Mouse (Mus musculus): ENCODE measurements around the gene Wtap.
"Not testable (repeated sequence)": the region's sequence is repeated elsewhere in the genome, so short reads cannot be mapped to it uniquely, and the experiment has no call there.

Wtap gene

DNA sequence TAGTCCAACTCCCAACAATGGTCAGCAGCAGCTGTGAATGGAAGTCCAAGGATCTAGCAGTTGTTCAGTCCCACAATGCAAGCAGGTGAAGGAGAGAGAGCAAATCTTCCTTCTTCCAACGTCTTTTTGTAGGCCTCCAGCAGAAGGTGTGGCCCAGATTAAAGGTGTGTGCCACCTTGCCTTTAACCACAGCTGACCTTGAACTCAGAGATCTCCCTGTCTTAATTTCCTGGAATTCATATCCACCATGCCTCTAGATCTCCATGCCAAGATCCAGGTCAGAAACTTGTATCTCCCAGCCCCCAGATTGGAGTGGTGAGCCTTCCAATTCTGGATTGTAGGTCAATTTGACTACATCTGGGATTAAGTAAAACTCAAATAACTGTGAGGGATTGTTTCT, at the start of gene Wtap:
Gene Wtap (minus strand): TSS at position 101 of the 400 bp plus-strand sequence.
- no peak for DNase-seq

DNA sequence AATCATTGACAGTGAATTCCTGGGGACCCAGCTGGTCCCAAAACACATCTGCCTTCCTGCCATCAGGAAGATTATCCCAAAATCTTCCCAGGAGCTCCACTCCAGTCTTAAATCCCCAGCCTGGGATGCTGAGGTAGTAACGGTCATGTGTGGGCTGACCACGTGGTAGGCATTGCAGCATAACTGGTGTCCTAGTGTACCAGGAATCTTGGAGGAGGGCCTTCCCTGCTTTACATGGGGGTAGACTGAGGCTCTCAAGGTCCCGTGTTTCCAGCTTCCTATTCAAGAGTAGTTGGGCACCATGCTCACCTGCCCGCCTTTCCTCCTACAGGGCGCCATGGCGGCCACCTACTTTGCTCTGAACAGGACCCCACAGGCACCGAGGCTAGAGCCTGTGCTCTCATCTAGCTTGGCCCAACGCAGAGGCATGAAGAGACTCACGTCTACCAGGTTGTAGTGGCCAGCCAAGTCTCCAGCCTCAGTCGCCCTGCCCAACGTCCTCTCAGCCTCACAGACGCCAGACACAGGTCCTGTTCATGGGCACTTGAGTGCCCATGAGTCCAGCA, 42.7 kb upstream of the Wtap start:
- DNase-seq, result not testable (repeated sequence)

DNA sequence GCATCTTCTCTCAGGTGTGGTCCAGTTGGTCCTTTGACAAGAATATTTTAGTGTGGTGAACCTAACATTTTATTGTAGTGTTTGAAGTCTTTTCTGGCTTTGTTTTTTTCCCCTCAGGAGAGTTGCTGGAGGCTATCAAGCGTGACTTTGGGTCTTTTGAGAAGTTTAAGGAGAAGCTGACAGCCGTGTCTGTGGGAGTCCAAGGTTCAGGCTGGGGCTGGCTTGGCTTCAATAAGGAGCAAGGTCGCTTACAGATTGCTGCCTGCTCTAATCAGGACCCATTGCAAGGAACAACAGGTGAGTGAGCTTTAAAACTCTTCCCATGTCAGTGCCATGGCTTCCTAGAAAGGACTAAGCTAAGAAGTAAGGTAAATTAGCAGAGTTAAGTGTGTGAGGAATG, 19.3 kb upstream of the Wtap start:
- DNase-seq, result no peak

DNA sequence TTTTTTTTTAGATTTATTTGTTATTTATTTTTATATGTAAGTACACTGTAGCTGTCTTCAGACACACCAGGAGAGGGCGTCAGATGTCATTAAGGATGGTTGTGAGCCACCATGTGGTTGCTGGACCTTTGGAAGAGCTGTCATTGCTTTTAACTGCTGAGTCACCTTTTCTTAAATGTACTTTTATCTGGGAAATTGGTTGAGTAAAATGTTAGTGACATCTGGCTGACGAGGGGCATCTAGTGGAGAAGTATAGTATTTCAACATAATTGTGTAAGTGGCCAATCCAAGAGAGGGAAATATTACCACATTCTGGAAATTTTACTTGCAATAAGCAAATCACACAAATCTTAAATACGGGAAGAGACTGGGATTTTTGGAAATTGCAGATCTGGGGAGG, 15.9 kb upstream of the Wtap start:
- DNase-seq, result peak in 1 of 2 experiments; percentile 20

DNA sequence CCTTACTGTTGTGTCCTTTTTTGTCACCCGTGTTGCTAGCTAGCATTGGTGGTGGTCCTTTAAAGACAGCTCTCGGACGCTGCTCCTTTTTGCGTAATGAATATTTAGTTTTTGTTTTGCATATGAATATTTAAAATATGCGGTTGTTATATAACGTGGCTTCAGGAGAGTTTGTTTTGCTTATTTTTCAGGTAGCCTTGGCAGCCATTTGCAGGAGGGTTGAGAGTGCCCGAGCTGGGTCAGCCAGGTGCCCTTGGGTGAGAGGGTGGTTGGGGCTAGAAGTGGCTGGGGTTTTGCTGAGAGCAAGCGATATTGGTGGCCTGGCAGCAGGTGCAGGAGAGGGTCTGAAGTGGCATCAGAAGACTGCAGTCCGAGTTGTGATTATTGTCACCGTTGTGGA, 14.6 kb upstream of the Wtap start:
- peak in 1 of 2 experiments; percentile 12 for DNase-seq

DNA sequence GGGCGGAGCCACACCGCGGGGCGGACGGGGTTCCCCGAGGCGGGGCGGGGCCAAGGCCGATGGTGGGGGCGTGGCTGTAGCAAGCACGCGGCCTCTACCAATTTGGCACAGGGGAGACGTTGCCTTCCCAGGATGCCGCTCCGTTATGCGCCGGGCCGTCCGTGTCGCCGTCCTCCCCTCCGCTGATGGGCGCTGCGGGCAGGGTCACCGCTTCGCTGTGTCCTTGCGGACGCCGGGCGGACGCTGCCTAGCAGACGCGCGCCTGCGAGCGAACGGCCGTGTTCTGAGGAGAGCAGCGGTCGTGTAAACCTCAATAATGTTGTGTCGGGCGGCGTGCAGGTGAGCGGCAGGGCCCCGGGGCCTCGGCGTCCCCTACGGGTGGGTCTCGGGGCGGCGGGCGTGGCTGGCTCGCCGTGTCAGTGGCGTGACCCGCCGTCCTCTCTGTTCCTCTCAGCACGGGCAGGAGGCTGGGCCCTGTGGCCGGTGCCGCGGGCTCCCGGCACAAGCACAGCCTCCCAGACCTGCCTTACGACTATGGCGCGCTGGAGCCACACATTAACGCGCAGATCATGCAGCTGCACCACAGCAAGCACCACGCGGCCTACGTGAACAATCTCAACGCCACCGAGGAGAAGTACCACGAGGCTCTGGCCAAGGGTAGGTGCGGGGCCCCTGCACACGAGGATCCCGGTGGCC, 13.9 kb upstream of the Wtap start:
- DNase-seq, result peak; percentile 96 to 98

DNA sequence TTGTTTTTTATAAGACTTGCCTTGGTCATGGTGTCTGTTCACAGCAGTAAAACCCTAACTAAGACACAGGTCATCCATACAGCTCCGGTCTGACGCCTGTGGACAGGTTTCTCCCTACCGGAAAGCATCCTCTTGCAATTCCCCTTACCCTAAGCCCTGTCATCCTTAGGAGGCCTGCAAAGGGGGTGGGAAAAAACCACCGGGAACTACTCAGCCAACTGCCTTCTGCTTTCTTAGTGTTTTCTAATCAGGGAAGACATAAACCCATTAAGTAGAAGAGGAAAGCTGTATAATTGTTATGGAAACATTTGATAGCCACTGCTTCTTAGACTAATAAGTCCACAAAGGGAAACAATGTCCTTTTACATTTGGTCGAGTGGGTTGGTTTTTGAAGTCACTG, 13.0 kb upstream of the Wtap start:
- no peak for DNase-seq

DNA sequence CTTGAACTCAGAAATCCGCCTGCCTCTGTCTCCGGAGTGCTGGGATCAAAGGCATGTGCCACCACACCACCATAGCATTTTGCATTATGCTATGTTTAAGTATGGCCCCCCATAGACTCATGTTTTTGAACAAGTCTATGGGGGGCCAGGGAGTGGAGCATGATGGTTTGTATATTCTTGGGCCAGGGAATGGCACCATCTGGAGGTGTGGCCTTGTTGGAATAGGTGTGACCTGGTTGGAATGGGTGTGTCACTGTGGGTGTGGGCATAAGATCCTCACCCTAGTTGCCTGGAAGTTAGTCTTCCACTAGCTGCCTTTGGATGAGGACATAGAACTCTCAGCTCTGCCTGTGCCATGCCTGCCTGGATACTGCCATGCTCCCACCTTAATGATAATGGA, 12.6 kb upstream of the Wtap start, which contains the start of gene Sod2:
Gene Sod2 (plus strand): TSS at position 301 of the 400 bp plus-strand sequence.
- DNase-seq, result not testable (repeated sequence)

DNA sequence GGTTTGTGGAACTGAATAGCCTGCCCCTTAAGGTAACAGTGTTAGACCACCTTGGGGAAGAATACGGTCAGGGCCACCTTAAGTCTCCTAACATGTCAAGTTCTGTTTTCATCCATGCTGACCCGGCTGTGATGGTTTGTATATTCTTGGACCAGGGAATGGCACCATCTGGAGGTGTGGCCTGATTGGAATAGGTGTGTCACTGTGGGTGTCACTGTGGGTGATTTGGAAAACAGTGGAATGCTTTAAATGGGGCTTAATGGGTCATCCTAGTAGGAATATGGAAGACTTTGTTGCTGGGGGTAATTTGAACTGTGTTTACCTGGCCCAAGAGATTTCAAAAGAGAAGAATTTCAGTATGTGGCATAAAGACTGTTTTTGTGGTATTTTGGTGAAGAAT, 10.5 kb upstream of the Wtap start:
- not testable (repeated sequence) for DNase-seq

DNA sequence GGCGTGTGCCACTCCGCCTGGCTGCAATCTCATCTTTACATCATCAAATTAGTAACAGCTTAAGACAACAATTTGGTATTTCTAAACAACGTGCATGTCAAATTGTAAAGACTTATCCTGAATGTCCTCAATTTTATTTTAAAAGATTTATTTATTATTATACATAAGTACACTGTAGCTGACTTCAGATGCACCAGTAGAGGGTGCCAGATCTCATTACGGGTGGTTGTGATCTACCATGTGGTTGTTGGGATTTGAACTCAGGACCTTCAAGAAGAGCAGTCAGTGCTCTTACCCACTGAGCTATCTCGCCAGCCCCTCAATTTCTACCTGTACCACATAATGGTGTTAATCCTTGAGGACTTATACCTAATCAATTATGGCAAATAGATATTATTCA, 8.3 kb upstream of the Wtap start:
- DNase-seq, result not testable (repeated sequence)

DNA sequence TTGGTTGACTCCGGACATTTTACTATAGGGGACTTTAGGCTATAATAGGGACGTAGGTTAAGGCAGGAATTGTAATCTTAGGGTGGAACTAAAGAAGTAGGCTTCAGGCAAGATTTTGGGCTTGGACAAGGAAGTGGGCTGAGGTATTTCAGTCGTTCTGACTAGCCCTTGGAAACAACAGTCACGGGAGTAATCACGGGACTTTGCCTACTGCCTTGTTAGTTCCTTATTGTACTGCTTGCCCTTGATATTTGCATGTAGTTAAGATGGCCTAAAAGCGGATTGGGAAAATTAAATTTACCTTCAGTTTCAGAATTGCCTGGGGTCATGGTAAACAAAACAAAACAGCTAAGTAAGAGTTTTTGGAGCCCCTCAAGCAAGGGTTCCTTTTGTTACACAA, 5.1 kb upstream of the Wtap start:
- no peak for DNase-seq

DNA sequence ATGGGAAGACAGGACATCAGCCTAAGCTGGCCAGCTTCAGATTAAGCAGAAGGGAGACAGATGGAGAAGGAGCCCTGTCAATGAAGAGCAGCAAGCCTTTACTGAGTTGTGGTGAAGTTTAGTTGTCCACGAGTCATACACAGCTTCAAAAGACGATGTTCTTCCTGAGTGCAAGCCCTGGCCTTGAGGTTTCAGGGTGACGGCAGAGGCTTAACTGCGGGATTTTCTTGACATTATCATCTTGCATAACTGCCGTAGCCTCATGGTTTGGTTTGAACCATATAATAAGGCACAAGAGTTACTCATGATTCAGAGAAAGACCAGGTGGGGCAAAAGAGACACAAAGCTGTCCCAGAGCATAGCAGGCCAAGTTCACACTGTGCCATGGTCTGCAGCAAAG, 3.9 kb upstream of the Wtap start:
- no peak for DNase-seq

DNA sequence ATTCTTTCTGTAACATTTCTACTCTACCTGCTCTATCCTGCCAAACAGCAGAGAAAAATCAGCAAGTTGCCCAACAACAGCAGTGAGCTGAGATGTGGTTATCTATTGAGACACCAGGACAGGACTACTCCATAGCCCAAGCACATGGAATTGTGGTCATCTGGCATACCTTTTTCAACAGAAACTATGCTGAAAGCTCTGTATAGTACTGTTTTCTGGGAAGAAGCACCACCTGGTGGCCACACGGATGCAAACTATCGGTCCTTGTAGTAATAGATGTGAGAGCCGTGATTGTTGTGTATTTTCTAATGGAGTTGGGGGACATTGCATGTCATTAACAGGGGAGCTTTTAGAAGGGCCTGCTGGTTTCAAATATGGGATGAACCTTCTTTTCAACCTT, 2.4 kb upstream of the Wtap start:
- DNase-seq, result peak; percentile 52 to 61

DNA sequence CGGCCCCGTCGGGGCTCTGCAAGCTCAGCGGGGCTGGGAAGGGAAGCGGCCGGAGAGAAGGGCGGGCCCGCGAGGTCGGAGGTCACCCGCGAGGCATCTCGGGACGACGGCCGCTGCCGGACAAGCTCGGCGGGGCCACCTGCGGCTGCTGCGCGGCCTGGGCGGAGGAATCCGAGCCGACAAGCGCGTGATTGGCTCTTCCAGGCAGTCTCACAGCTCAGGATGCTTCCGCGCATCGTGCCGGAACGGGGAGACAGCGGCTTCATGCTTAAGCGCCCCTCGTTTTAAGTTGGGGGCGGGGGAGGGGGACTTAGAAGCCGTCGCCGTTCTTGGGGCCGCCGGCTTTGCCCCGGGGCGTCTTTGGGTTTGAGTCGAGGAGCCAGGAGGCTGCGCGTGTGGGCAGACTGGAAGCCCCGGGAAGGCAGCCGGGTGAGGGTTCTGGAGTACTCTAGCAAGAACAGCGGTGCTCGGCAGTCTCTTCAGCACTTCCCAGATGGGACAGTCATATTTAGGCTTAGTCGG, 1.4 kb downstream of the Wtap start:
- peak; percentile 90 to 95 for DNase-seq

DNA sequence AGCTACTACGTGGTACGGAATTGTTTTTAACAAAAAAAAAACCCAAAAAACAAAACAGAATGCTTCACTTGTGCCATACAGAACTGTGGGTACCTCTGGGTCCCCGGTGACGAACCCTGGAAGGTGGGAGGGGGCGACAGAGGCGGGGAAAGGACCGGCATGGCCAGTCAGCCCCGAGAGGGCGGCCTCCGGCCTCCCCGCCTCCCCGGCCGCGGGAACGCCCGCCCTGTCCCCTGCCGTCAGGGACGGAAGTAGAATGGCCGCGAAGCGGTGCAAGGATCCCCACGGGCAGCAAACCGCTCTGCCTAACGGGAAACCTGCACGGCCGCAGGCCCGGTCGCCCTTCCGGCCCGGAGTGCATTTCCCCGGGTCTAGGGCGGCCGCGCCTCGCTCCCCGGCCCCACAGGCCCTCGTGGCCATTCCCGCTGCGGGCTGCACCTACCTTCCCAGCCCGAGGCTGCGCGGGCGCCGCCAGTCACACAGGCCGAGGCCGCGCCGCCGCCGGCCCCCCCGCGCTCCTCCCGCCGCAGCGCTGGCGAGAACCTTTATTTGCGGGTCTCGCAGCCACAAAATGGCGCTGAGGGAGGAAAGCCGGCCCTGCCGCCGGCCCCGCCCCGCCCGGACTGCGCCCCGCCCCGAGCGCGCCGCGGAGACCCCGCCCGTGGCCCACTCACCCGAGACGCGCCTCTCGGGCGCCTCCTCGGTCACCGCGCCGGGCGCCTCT, 2.2 kb downstream of the Wtap start:
- DNase-seq, result peak; percentile 89 to 91

DNA sequence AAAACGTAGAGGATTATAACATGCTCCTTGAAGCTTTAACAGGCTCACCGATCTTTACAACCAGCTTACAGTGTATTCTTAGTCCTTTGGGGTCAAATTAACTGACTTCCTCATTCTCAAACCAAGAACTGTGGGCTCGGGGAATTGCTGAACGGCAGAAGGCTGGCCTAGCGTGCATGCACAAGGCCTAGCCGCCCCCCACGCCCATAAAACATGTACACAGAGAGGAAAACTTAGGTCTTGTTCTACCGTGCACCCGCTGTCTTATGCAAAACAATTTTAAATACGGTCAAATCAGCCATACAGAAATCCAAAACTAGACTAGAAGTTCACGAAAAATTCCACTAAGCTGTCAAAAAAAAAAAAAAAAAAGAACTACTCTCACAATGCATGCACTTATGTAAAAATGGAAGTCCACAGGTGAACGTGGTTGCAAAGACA, 2.8 kb downstream of the Wtap start:
- peak; percentile 32 to 53 for DNase-seq

DNA sequence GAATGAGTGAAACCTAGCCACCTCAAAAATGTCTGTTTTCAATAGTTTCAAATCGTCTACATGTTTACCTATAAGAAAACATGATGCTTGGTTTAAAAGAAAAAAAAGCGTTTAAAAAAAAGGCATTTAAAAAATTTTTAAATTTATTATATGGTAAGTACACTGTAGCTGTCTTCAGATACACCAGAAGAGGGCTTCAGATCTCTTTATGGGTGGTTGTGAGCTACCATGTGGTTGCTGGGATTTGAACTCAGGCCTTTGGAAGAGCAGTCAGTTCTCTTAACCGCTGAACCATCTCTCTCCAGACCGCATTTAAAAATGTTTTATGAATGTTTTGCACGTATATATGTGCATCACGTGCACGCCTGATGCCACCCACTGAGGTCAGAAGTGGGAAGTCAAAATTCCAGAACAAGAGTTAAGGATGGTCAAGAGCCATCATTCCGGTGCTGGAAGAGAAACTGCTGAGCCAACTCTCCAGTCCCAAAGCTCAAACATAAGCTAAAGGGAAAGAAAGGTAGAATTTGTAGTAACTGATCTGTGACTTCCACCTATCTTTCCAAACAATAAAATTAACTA, 3.3 kb downstream of the Wtap start:
- no peak for DNase-seq

DNA sequence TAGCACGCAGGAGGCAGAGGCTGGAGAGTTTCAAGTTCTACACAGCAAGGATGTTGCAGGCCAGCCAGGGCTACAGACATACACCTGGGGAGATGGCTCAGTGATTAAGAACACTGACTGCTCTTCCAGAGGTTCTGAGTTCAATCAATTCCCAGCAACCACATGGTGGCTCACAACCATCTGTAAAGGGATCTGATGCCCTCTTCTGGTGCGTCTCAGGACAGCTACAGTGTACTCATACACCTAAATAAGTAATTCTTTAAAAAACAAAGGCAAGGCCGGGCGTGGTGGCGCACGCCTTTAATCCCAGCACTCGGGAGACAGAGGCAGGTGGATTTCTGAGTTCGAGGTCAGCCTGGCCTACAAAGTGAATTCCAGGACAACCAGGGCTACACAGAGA, 5.9 kb downstream of the Wtap start:
- peak in 1 of 2 experiments; percentile 22 for DNase-seq

DNA sequence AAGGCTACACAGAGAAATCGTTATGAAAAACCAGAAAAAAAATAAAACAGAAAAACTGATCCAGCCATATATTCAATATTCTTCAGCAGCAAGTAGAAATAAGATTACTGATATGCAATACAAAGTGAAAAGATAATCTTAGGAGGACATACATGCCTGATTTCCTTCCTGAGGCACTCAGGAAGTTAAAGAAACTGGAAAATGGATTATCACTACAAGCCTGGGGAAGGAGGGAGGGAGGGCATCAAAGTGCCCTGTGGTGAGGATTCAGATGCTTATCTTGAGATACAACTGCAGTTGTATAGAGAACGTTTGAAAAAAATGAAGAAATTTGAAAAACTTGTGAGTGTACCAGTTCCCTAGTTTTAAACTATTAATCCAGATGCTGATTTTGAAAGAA, 10.0 kb downstream of the Wtap start:
- DNase-seq, result no peak

DNA sequence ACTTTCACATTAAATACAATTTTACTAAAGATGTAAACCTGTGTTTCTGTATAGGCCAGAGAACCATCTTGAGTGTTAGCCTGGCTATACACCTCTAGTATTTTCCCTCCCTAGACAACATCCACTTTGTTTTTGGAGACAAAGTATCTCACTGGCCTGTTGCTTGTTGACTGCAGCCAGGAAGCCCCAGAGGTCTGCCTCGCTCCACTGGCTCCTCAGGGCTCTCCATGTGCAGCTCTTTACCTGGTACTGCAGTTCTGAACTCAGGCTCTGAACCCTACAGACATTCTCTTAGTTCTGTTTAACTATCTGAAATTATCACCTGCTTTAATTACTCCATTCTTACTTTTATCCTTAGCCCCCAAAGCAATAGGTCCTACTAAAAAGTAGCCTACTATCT, 15.4 kb downstream of the Wtap start:
- no peak for DNase-seq

DNA sequence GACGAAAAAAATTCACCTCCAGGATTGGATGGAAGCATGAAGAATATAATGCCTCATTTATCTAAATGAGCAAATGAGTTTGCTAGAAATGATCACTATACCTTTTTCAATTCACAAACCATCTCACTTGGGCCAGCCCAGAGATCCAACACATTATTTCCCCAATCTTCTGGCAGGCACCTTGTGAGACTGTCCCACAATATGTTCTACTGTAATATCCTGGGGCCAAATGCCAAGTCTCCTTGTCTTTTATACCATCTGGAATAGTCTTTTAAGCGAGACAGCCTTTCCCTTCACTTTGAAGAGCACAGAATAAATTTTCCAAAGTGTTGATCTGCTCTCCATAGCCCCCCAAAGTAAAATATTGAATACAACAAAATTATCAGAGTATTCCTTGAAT, 20.1 kb downstream of the Wtap start:
- DNase-seq, result no peak

DNA sequence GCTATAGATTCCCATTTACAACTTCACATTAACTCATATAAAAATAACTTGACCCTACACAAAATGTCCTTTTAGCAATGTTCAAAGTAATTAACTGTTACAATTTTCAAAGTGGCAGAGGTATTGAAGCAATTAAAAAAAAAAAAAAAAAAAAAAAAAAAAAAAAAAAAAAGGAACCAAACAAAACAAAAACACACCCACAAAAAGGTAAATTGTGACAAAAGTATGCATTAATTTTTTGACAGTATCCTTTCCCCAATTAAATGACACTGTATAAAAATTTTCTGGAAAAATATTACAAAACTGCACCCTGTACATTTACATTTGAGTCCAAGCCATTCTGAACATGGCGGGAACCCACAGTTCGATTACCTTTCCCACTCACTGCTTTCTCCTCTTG, 26.8 kb downstream of the Wtap start:
- DNase-seq, result no peak

DNA sequence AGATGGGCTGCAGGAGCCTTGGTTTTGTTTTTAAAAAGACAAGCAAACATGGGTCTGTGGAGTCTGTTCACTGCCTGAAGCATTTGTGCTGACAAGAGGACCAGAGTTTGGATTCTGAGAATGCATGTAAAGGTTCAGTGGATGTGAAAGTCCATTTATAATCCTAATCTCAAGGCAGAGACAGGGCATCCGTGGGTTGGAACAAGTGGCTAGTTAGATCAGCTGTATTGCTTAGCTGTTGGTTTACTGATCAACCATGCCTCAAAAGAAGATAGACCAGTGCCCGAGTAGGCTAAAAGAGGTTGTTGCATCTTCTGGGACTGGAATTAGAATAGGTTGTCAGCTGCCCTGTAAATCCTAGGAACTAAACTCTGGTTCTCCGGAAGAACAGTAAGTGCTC, 30.5 kb downstream of the Wtap start:
- DNase-seq, result no peak
